Mouse (Mus musculus) limb, embryonic 11.5 days (tissue): ENCODE data around the gene Wnt4. TPM values are rescaled to one million over a fixed set of nuclear protein-coding genes. Genes with fewer than 3 reads are reported as not detected.

Experiments used
- ATAC-seq: fragments of 200-750 bp; cut with Nextera tagmentation; 2 replicates; pipeline ENCODE4 v1.8.0; 2017; ENCODE audit warnings: low read depth; ENCODE audit not compliant: insufficient number of reproducible peaks, low FRiP score, low TSS enrichment
- DNase-seq: peaks from one replicate; pipeline ENCODE4 v3.0.0-alpha.2; 2015; ENCODE audit warnings: low spot score
- H3K27ac ChIP-seq: fragments of 300-500 bp; sonication (generic); replicated peaks from 2 replicates; pipeline ENCODE4 v1.5.1; 2014; ENCODE audit warnings: low read depth, mild to moderate bottlenecking, low read length
- H3K27me3 ChIP-seq: fragments of 300-500 bp; sonication (generic); 2 replicates; pipeline ENCODE4 v1.6.1; 2014; ENCODE audit warnings: mild to moderate bottlenecking, low read length, mixed read lengths; ENCODE audit not compliant: control insufficient read depth, insufficient read depth
- H3K36me3 ChIP-seq: fragments of 300-500 bp; sonication (generic); 2 replicates; pipeline ENCODE4 v1.6.1; 2014; ENCODE audit warnings: mild to moderate bottlenecking, low read length, moderate library complexity, mixed read lengths; ENCODE audit not compliant: control insufficient read depth, insufficient read depth
- H3K4me1 ChIP-seq: fragments of 300-500 bp; sonication (generic); 2 replicates; pipeline ENCODE4 v1.6.1; 2014; ENCODE audit warnings: low read length, mixed read lengths; ENCODE audit not compliant: control insufficient read depth, insufficient read depth
- H3K4me2 ChIP-seq: fragments of 300-500 bp; sonication (generic); 2 replicates; pipeline ENCODE4 v1.6.1; 2014; ENCODE audit warnings: low read depth, mild to moderate bottlenecking, moderate library complexity; ENCODE audit not compliant: severe bottlenecking
- H3K4me3 ChIP-seq: fragments of 300-500 bp; sonication (generic); 2 replicates; pipeline ENCODE4 v1.5.1; 2014; ENCODE audit warnings: low read depth, low read length
- H3K9ac ChIP-seq: fragments of 300-500 bp; sonication (generic); 2 replicates; pipeline ENCODE4 v1.6.1; 2014; ENCODE audit warnings: mild to moderate bottlenecking, low read length
- H3K9me3 ChIP-seq: fragments of 300-500 bp; sonication (generic); 2 replicates; pipeline ENCODE4 v1.6.1; 2016; ENCODE audit warnings: low read length; ENCODE audit not compliant: control insufficient read depth
- WGBS: fragments of 180-500 bp; shearing (Covaris S2); extraction: QIAGEN DNeasy Blood & Tissue Kit; methylation state at CpG from one replicate; pipeline ENCODE4 v1.1.7; 2014; 5-methylcytosine and 5-hydroxymethylcytosine counted together
- polyA plus RNA-seq: library from polyadenylated mRNA; unstranded; fragments of >200 nt; fragmentation: Nextera tagmentation; extraction: Ambion mirVana; gene quantifications from 2 replicates; pipeline ENCODE4 v1.2.1, GENCODE M21; 2014

The Wnt4 gene
- polyA plus RNA-seq, 1 experiment from 2014 or later = 3.5 TPM

GRCm38 (mm10) chr4:137250849-137251248, 26.4 kb upstream of the Wnt4 start:
- ATAC-seq (no peak), DNase-seq (no peak)
- WGBS = 54% methylated on average over 5 of the region's 5 CpGs
- no peak overlapping the region for H3K27ac ChIP-seq
- no peaks in the 10 kb centered on the region for H3K27me3 ChIP-seq
- H3K9ac ChIP-seq = no peak overlapping the region
- no peaks in the 10 kb centered on the region for H3K9me3 ChIP-seq
- H3K36me3 ChIP-seq = no peaks in the 10 kb centered on the region
- H3K4me2 ChIP-seq = no peak overlapping the region
- no peak overlapping the region for H3K4me3 ChIP-seq
- H3K4me1 ChIP-seq = no peaks in the 10 kb centered on the region

GRCm38 (mm10) chr4:137253601-137254000, 23.7 kb upstream of the Wnt4 start:
- Histone ChIP-seq H3K36me3 (no peaks in the 10 kb centered on the region), H3K27ac (no peak overlapping the region), H3K9ac (no peak overlapping the region), H3K4me3 (no peak overlapping the region), H3K4me1 (no peaks in the 10 kb centered on the region), H3K27me3 (no peaks in the 10 kb centered on the region), H3K9me3 (no peaks in the 10 kb centered on the region), H3K4me2 (no peak overlapping the region)
- WGBS = 84% methylated on average over 11 of the region's 11 CpGs
- no peak for ATAC-seq
- no peak for DNase-seq

- ATAC-seq (no peak), DNase-seq (no peak)
- Histone ChIP-seq H3K4me3 (no peak overlapping the region), H3K4me1 (no peaks in the 10 kb centered on the region), H3K27me3 (no peaks in the 10 kb centered on the region), H3K9me3 (no peaks in the 10 kb centered on the region), H3K9ac (no peak overlapping the region), H3K4me2 (no peak overlapping the region), H3K27ac (no peak overlapping the region), H3K36me3 (no peaks in the 10 kb centered on the region)
- 81% methylated on average over 17 of the region's 17 CpGs for WGBS
Observed at GRCm38 (mm10) chr4:137254206-137254976, 22.9 kb upstream of the Wnt4 start.

- Histone ChIP-seq H3K27ac (no peak overlapping the region), H3K4me2 (no peak overlapping the region), H3K27me3 (no peaks in the 10 kb centered on the region), H3K9ac (no peak overlapping the region), H3K9me3 (no peaks in the 10 kb centered on the region), H3K4me3 (no peak overlapping the region), H3K4me1 (no peaks in the 10 kb centered on the region), H3K36me3 (no peaks in the 10 kb centered on the region)
- DNase-seq (no peak), ATAC-seq (no peak)
- WGBS = 81% methylated on average over 8 of the region's 8 CpGs
Observed at GRCm38 (mm10) chr4:137255568-137255967, 21.7 kb upstream of the Wnt4 start.

GRCm38 (mm10) chr4:137261826-137262225, 15.5 kb upstream of the Wnt4 start:
- DNase-seq = no peak

GRCm38 (mm10) chr4:137264066-137264465, 13.2 kb upstream of the Wnt4 start:
- ATAC-seq (no peak), DNase-seq (no peak)
- H3K36me3 ChIP-seq = no peaks in the 10 kb centered on the region
- no peak overlapping the region for H3K4me3 ChIP-seq
- 77% methylated on average over 13 of the region's 13 CpGs for WGBS
- H3K9ac ChIP-seq = no peak overlapping the region
- H3K27me3 ChIP-seq = no peaks in the 10 kb centered on the region
- H3K27ac ChIP-seq = no peak overlapping the region
- H3K9me3 ChIP-seq = no peaks in the 10 kb centered on the region
- H3K4me2 ChIP-seq = no peak overlapping the region
- peaks cover 8% of the 10 kb centered on the region for H3K4me1 ChIP-seq

More at GRCm38 (mm10) chr4:137261826-137262225, 15.5 kb upstream of the Wnt4 start:
- Histone ChIP-seq H3K4me1 (peaks cover 8% of the 10 kb centered on the region), H3K4me3 (no peak overlapping the region), H3K36me3 (no peaks in the 10 kb centered on the region), H3K9me3 (no peaks in the 10 kb centered on the region), H3K27ac (no peak overlapping the region), H3K9ac (no peak overlapping the region), H3K27me3 (no peaks in the 10 kb centered on the region), H3K4me2 (no peak overlapping the region)
- ATAC-seq = no peak
- 89% methylated on average over 6 of the region's 6 CpGs for WGBS

GRCm38 (mm10) chr4:137265116-137265515, 12.2 kb upstream of the Wnt4 start:
- Histone ChIP-seq H3K9me3 (no peaks in the 10 kb centered on the region), H3K36me3 (no peaks in the 10 kb centered on the region), H3K27me3 (no peaks in the 10 kb centered on the region), H3K4me3 (no peak overlapping the region), H3K9ac (no peak overlapping the region), H3K27ac (no peak overlapping the region), H3K4me1 (peaks cover 8% of the 10 kb centered on the region), H3K4me2 (no peak overlapping the region)
- no peak for DNase-seq
- WGBS = 76% methylated on average over 5 of the region's 5 CpGs
- no peak for ATAC-seq

- 79% methylated on average over 8 of the region's 8 CpGs for WGBS
- Histone ChIP-seq H3K4me1 (peaks cover 8% of the 10 kb centered on the region), H3K4me3 (no peak overlapping the region), H3K36me3 (no peaks in the 10 kb centered on the region), H3K27ac (no peak overlapping the region), H3K27me3 (no peaks in the 10 kb centered on the region), H3K9ac (no peak overlapping the region), H3K4me2 (no peak overlapping the region), H3K9me3 (no peaks in the 10 kb centered on the region)
- ATAC-seq = no peak
- DNase-seq = no peak
Observed at GRCm38 (mm10) chr4:137268541-137268940, 8.7 kb upstream of the Wnt4 start.

- no peak overlapping the region for H3K4me2 ChIP-seq
- no peak overlapping the region for H3K9ac ChIP-seq
- 80% methylated on average over 8 of the region's 8 CpGs for WGBS
- H3K9me3 ChIP-seq = no peaks in the 10 kb centered on the region
- H3K4me1 ChIP-seq = peaks cover 4% of the 10 kb centered on the region
- peaks cover 20% of the 10 kb centered on the region for H3K27me3 ChIP-seq
- no peak overlapping the region for H3K27ac ChIP-seq
- ATAC-seq (no peak), DNase-seq (no peak)
- H3K4me3 ChIP-seq = no peak overlapping the region
- no peaks in the 10 kb centered on the region for H3K36me3 ChIP-seq
Observed at GRCm38 (mm10) chr4:137271856-137272255, 5.4 kb upstream of the Wnt4 start.
